Mouse (Mus musculus) ES-E14 (cell line): ENCODE measurements around the gene Ap5s1.

Experiments
- MAFK ChIP-seq: IDR thresholded peaks from 2 replicates; pipeline ENCODE4 v1.6.1; 2014; ENCODE audit warnings: mild to moderate bottlenecking, low read depth, low read length, inconsistent platforms; ENCODE audit not compliant: insufficient read depth
- ZC3H11A ChIP-seq: IDR thresholded peaks from 2 replicates; pipeline ENCODE4 v1.6.1; 2012; ENCODE audit warnings: low read depth, mild to moderate bottlenecking, inconsistent platforms, low read length, borderline replicate concordance

GRCm38 (mm10) chr2:131200710-131201109 lies 6.2 kb upstream of the Ap5s1 start:
- TF ChIP-seq ZC3H11A (no peak), MAFK (no peak)
